Mouse (Mus musculus) liver, embryonic 14.5 days (tissue): ENCODE results near the gene Lrrc32. TPM values are rescaled to one million over a fixed set of nuclear protein-coding genes. Genes with fewer than 3 reads are reported as not detected.

Experiments used
- ATAC-seq: fragments of 200-750 bp; cut with Nextera tagmentation; 2 replicates; pipeline ENCODE4 v1.8.0; 2017; ENCODE audit warnings: moderate number of reproducible peaks, mild to moderate bottlenecking, moderate library complexity; ENCODE audit not compliant: insufficient read depth
- DNase-seq, 3 experiments: peaks; one replicate each; pipeline ENCODE4 v3.0.0-alpha.2; 2012 to 2013; ENCODE audit warnings: low read depth in 3 of 3, low spot score in 3 of 3
- H3K27ac ChIP-seq: fragments of 300-500 bp; sonication (generic); 2 replicates; pipeline ENCODE4 v1.5.1; 2014; ENCODE audit warnings: moderate library complexity, mild to moderate bottlenecking, control low read depth, inconsistent platforms
- H3K27me3 ChIP-seq: fragments of 300-500 bp; sonication (generic); 2 replicates; pipeline ENCODE4 v1.6.1; 2014; ENCODE audit warnings: mild to moderate bottlenecking, low read length, moderate library complexity; ENCODE audit not compliant: control insufficient read depth, insufficient read depth
- H3K36me3 ChIP-seq: fragments of 300-500 bp; sonication (generic); replicated peaks from 2 replicates; pipeline ENCODE4 v1.6.1; 2014; ENCODE audit warnings: low read depth; ENCODE audit not compliant: control insufficient read depth, insufficient read depth
- H3K4me1 ChIP-seq, 2 experiments: fragments of 200-500 bp in 1 of 2; fragments of 300-500 bp in 1 of 2; sonication (generic) in 1 of 2; replicated peaks; 2 replicates each; pipeline ENCODE4 v1.6.1; 2012 to 2014; ENCODE audit warnings: antibody characterized with exemption in 1 of 2, inconsistent platforms in 1 of 2, low read length in 1 of 2; ENCODE audit not compliant: control insufficient read depth in 2 of 2, insufficient read depth in 2 of 2
- H3K4me2 ChIP-seq: fragments of 300-500 bp; sonication (generic); 2 replicates; pipeline ENCODE4 v1.6.1; 2014; ENCODE audit warnings: low read depth, mild to moderate bottlenecking, control low read depth, moderate library complexity
- H3K4me3 ChIP-seq, 2 experiments: fragments of 200-500 bp in 1 of 2; fragments of 300-500 bp in 1 of 2; sonication (generic) in 1 of 2; 2 replicates each; pipeline ENCODE4 v1.5.1; 2012 to 2014; ENCODE audit warnings: low read depth in 2 of 2, low read length in 2 of 2, mild to moderate bottlenecking in 2 of 2, control low read depth in 1 of 2, inconsistent platforms in 1 of 2, moderate library complexity in 1 of 2; ENCODE audit not compliant: insufficient read depth in 1 of 2
- H3K9ac ChIP-seq: fragments of 300-500 bp; sonication (generic); replicated peaks from 2 replicates; pipeline ENCODE4 v1.6.1; 2014; ENCODE audit warnings: mild to moderate bottlenecking, control low read depth, moderate library complexity
- H3K9me3 ChIP-seq: fragments of 300-500 bp; sonication (generic); 2 replicates; pipeline ENCODE4 v1.6.1; 2016; ENCODE audit warnings: low read length, mixed read lengths; ENCODE audit not compliant: control insufficient read depth
- CTCF ChIP-seq: IDR thresholded peaks from 2 replicates; pipeline ENCODE4 v1.5.1; 2016; ENCODE audit warnings: antibody characterized with exemption, low read depth, control low read depth
- EP300 ChIP-seq: IDR thresholded peaks from 2 replicates; pipeline ENCODE4 v1.6.1; 2016; ENCODE audit warnings: antibody characterized with exemption, low read depth
- WGBS: fragments of 180-500 bp; shearing (Covaris S2); extraction: QIAGEN DNeasy Blood & Tissue Kit; methylation state at CpG from one replicate; pipeline ENCODE4 v1.1.7; 2014; ENCODE audit not compliant: insufficient replicate concordance; 5-methylcytosine and 5-hydroxymethylcytosine counted together
- polyA plus RNA-seq, 2 experiments: library from polyadenylated mRNA; depleted of rRNA in 1 of 2; stranded (reverse) in 1 of 2; unstranded in 1 of 2; fragments of >200 nt; fragmentation: Nextera tagmentation in 1 of 2; extraction: Ambion mirVana in 1 of 2; gene quantifications; 2 replicates each; pipeline versions ENCODE4 v1.2.1 to v1.2.3; 2012 to 2014

Gene Lrrc32
- polyA plus RNA-seq, 2 experiments: 3.6 to 4.7 TPM

DNA sequence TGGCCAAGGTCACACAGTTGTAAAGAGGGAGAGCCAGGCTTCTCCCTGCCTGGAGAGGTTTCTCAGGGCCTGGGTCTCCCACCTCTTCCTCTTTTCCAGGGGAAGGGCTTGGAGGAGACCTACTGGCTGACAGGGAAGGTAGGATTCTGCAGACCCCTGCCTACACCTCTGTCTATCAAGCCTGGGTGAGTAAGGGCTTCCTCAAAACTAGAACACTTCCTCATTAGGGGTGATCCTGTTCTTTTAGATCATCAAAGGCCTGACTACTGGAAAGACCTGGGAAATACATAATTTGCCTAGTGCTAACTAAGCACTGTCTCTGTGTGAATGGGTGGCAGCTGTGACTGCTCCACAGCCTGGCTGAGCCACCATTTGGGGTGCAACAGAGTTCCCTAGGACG, 14.5 kb upstream of the Lrrc32 start:
- no peak for DNase-seq
- Histone ChIP-seq H3K9ac (no peak overlapping the region), H3K27me3 (no peaks in the 10 kb centered on the region), H3K4me1 (no peaks in the 10 kb centered on the region), H3K36me3 (no peaks in the 10 kb centered on the region), H3K4me3 (no peak overlapping the region), H3K27ac (no peak overlapping the region), H3K4me2 (no peak overlapping the region), H3K9me3 (no peaks in the 10 kb centered on the region)
- TF ChIP-seq EP300 (no peak), CTCF (no peak)
- ATAC-seq: no peak
- 42% methylated on average over 1 of the region's 1 CpGs for WGBS

- Histone ChIP-seq H3K9me3 (no peaks in the 10 kb centered on the region), H3K27me3 (no peaks in the 10 kb centered on the region), H3K4me3 (no peak overlapping the region), H3K36me3 (no peaks in the 10 kb centered on the region), H3K4me1 (no peaks in the 10 kb centered on the region), H3K27ac (no peak overlapping the region), H3K4me2 (no peak overlapping the region), H3K9ac (no peak overlapping the region)
- 64% methylated on average over 4 of the region's 4 CpGs for WGBS
- ATAC-seq (no peak), DNase-seq (no peak)
- TF ChIP-seq EP300: no peak
- no peak for TF ChIP-seq CTCF
Observed at GRCm38 (mm10) chr7:98477153-98477552, 11.9 kb upstream of the Lrrc32 start.

- TF ChIP-seq CTCF (no peak), EP300 (no peak)
- WGBS: 45% methylated on average over 1 of the region's 1 CpGs
Observed at GRCm38 (mm10) chr7:98480481-98480880, 8.6 kb upstream of the Lrrc32 start.

DNA sequence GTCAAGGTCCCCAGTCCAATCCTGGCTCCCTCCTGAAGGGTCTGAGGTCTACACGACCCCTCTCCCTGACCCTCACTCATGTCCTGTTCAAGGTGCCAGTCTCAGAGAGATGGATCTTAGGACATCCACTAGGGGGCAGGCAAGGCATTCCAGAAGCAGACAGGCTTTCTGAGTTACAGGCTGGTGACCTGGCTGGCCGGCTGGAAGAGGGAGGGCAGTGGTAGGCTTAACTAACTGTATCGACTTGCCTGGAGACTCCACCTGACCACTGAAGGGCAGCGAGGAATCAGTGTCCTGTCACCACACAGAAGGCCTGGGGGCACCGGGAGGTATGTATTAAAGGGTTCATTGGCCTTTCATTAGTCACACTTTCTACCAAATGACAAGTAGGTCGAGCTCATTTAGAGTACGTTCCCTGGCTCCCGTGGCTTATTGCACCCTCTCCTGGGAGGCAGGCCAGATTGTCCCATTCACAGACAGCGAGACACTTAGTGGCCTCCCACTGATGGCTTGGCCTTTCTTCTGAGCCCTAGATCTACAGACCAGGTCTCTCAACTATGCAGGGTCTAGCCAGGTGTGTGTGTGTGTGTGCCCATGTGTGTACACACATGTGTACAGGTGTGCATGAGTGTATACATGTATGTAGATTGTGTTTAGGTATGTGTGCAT, 7.9 kb upstream of the Lrrc32 start:
- H3K36me3 ChIP-seq: no peaks in the 10 kb centered on the region
- H3K9me3 ChIP-seq: no peaks in the 10 kb centered on the region
- TF ChIP-seq EP300 (no peak), CTCF (peak; percentile 92)
- no peak overlapping the region for H3K9ac ChIP-seq
- no peak for ATAC-seq
- no peak overlapping the region for H3K27ac ChIP-seq
- WGBS: 18% methylated on average over 9 of the region's 9 CpGs
- no peak overlapping the region for H3K4me2 ChIP-seq
- no peaks in the 10 kb centered on the region for H3K4me1 ChIP-seq
- no peaks in the 10 kb centered on the region for H3K27me3 ChIP-seq
- DNase-seq: peak; percentile 17 to 40 (median 18)
- H3K4me3 ChIP-seq: no peak overlapping the region

More at GRCm38 (mm10) chr7:98480481-98480880, 8.6 kb upstream of the Lrrc32 start:
- Histone ChIP-seq H3K27me3 (no peaks in the 10 kb centered on the region), H3K4me3 (no peak overlapping the region), H3K27ac (no peak overlapping the region), H3K9me3 (no peaks in the 10 kb centered on the region), H3K9ac (no peak overlapping the region), H3K4me1 (no peaks in the 10 kb centered on the region), H3K36me3 (no peaks in the 10 kb centered on the region), H3K4me2 (no peak overlapping the region)
- ATAC-seq (no peak), DNase-seq (no peak)

GRCm38 (mm10) chr7:98481861-98482260, 7.2 kb upstream of the Lrrc32 start:
- DNase-seq: no peak
- H3K27ac ChIP-seq: no peak overlapping the region
- no peak for TF ChIP-seq CTCF

More at GRCm38 (mm10) chr7:98481861-98482260, 7.2 kb upstream of the Lrrc32 start:
- H3K9ac ChIP-seq: no peak overlapping the region
- no peaks in the 10 kb centered on the region for H3K36me3 ChIP-seq
- H3K27me3 ChIP-seq: no peaks in the 10 kb centered on the region
- no peak overlapping the region for H3K4me2 ChIP-seq
- WGBS: 61% methylated on average over 8 of the region's 8 CpGs
- H3K9me3 ChIP-seq: no peaks in the 10 kb centered on the region
- ATAC-seq: no peak
- no peak overlapping the region for H3K4me3 ChIP-seq
- no peaks in the 10 kb centered on the region for H3K4me1 ChIP-seq
